Mouse (Mus musculus): ENCODE results near the gene Srp14.

DNA sequence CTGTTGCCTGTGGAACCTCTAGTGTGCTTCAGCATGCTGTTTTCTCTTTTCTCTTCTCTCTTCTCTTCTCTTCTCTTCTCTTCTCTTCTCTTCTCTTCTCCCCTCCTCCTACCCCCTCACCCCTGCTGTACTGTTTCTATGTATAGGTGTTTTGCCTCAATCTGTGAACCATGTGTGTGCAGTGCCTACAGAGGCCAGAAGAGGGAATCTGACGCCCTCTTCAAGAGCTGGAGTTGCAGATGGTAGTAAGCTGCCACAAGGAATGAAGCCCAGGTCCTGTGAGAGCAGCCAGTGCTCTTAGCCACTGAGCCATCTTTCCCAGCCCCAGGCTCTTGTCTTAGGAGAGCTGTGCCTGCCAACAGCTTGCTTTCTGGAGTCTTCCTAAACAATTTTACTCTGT is 12.9 kb downstream of the Srp14 start:
- no peak for TF ChIP-seq POLR2A (IDR thresholded peaks at IDR 0.05; ENCODE audit: insufficient read depth, low read depth, low read length)
- no peak for TF ChIP-seq CTCF (IDR thresholded peaks at IDR 0.05; ENCODE audit: insufficient read depth, low read depth, low read length)
